Mouse (Mus musculus) frontal cortex, postnatal 25 days (tissue): ENCODE measurements at regions not wholly inside any gene's neighbourhood (a gene's known extent, or its start where the extent isn't known, plus 50 kb on each side); places are given as distances from the start of the nearest gene placed in this dataset.

ENCODE experiments used
- DNase-seq, 2 experiments: peaks; one replicate each; pipeline ENCODE4 v3.0.0; 2022; ENCODE audit warnings: low spot score in 2 of 2

GRCm38 (mm10) chr2:12697209-12697608 is 226.6 kb upstream of the Pter start:
- no peak for DNase-seq

- DNase-seq, result no peak
Observed at GRCm38 (mm10) chr2:12699331-12699730, 224.5 kb upstream of the Pter start.

DNA sequence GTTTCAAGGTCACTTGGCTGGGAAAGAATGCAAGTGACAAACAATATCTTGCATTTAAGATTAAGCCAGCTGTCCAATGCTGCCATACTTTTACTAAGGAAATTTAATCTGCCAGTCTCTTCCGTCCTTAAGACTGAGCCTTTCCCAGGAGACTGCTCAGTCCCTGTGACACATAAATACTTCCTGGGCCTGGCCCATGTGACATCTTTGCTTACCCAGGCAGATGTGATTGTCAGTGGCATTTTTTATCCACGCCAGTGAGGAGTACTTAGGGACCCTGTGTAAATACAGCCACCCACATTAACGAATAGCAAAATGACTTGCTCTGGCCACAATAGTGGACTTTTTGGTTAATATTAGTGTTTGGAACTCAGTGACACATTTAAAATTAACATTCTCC is 216.3 kb upstream of the Pter start:
- DNase-seq, result no peak

- peak; percentile 24 to 48 for DNase-seq
Observed at GRCm38 (mm10) chr2:12709156-12709923, 214.5 kb upstream of the Pter start.

GRCm38 (mm10) chr2:12709924-12710240 is 214.0 kb upstream of the Pter start:
- no peak for DNase-seq

DNA sequence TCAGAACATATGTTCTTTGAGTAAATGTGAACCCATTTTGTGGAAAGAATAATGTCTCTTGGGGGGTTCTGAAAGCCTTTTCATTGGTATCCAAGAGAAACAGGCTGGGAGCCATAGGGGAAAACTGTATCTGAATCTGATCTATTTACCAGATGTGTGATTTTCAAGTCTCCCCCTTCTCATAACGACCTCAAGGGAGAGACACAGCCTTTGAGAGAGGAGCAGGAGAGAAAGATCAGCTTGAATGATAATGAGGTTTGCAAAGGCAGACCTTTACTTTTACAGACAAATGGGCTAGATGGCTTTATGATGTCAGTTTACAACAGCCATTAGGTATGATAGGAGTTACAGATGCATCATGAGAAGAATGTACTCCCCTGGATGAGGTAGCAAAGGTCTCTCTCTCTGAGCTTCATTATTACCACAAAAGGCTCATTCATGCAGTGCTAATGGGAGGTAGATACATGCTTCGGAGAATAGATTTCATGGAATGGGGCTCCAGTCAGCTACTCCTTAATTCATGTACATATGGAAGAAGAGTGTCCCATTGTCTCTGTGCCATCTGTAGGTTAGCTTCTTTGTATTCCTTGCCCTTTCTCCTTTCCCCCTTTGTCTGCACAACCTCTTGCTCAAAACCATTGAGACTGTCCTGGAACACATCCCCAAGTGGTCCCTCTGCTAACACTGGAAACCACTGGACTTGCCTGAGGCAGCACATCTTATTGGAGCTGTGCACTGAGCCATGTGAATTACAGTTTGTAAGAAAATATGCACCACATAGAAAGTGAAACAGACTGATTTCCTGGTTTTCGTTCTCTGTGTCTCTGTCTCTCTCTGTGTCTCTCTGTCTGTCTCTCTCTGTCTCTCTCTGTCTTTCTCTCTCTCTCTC is 207.5 kb upstream of the Pter start:
- DNase-seq, result no peak

GRCm38 (mm10) chr2:12729251-12729650 is 194.6 kb upstream of the Pter start:
- DNase-seq, result no peak

DNA sequence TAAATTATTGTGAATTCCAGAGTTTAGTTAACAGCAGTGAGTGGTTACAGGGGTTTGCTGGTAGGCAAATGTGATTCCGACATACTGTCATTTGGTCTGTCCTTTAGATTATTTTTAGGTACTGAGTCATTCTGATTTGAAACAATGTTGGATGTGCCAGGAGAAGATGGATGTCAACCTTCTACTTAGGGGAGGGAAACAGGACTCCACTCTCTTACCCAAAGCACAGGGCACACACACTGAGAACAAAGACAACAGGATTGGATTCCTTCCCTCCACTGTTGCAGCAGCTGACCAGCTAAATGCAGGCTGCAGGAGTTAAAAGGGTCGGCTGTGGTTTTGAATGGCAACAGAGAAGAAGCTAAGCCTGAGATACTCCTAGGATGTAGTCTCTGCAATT is 186.7 kb upstream of the Pter start:
- DNase-seq, result no peak

GRCm38 (mm10) chr2:12746856-12747255 is 177.0 kb upstream of the Pter start:
- DNase-seq, result no peak

GRCm38 (mm10) chr2:12758816-12759215 is 165.0 kb upstream of the Pter start:
- no peak for DNase-seq

GRCm38 (mm10) chr2:12759931-12760330 is 163.9 kb upstream of the Pter start:
- DNase-seq, result no peak

- no peak for DNase-seq
Observed at GRCm38 (mm10) chr2:12761461-12761860, 162.4 kb upstream of the Pter start.

DNA sequence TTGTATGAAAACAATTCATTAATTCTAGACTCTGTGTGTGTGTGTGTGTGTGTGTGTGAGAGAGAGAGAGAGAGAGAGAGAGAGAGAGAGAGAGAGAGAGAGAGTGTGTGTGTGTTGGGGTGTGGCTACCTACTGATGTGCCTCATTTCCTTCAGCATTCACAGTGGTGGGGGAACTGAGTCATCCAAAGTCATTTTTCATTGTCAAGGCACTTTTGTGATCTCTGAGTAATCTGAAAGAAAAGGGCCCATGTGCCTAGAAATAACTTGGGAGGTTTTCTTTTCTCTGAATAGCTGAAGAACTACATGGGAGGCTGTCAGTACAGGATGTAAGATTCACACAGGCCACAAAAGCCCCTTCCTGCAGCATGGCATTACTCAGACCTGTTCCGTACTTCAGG is 159.3 kb upstream of the Pter start:
- DNase-seq, result no peak

DNA sequence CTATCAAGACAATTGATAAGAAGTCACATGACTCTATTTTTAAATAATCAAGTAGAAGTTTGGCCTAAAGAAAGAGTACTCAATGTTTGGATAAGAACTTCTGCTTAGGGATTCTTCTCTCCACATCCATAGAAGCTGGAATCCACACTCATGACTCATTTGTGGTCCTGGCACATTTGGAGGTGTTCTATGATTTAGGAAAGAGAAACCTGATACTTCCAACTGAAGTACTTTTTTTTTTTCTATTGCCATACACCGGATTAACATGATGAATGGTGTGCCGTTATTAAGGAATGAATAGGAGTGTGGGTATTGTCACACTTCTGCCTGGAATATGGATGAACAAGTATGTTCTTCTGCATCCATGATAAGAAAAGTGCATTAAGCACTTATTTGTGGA is 158.5 kb upstream of the Pter start:
- no peak for DNase-seq

- peak in 1 of 2 experiments; percentile 9 for DNase-seq
Observed at GRCm38 (mm10) chr2:12776866-12777265, 147.0 kb upstream of the Pter start.

DNA sequence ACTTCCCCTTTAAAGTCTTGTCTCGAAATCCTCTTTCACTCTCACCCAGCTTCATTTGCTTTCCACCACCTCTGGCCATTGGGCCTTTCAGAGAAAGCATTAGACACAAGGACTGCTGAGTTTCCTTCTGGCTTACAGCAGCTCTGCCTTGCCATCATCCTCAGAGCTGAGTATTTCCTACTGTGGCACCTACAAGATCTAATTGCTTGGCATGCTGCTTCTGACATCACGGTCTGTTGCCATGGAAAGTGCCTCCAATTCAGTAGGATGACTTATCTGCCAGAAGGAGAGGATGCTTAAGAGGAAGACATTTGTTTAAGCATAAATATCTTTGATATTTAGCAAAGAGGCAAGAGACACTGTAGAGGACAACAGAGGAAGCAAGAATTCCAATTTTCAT is 146.1 kb upstream of the Pter start:
- DNase-seq, result no peak

DNA sequence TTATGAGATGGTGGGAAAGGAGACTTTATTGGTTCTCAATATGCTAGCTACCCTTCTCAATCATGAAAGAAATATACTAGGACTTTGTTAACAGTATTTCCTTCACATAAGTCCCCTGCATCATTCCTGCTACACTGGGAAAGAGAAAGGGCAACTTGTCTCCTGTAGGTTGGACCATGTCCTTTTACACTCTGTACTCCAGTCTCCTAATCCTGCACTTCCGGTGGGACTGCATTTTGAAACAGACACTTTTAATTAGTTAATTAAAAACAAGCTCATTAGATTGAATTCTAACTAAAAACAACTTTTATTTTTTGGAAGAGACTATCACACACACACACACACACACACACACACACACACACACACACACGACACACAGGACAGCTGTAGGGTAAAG is 131.2 kb upstream of the Pter start:
- DNase-seq, result no peak

GRCm38 (mm10) chr2:12797615-12798169 is 126.1 kb upstream of the Pter start:
- no peak for DNase-seq

DNA sequence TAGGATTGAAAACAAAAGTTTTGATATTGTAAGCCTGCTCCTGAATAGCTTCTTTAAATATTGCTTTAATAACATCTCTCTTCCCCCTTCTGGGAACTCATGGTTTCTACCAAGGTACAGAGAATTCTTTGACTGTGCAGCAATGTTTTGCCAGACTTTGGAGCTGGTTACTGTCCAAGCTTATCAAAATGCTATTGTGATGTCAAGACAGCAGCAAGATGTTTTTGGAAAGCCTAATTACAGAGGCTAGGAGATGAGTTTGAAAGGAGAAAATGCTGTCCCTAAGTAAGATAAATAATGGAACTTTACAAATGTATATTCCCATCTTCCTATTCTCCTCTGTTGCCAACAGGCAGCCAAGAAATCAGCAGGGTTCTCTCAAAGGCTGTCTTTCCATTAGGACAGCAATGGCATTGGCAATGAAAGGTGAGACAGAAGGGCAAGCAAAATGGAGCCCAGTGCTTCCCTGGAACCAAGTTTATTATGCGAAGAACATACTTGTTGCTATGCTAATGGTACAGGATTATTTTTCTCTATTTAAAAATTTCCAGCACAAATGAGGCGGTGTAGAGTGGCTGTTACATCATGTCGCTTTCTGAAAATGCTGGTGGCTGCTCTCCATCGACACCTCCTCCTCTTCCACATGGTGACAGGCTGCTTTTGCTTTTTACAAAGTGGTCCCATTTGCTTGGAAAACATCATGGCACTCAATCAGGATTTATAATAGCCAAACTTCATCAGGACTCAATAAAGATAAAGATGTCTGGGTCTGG is 124.5 kb upstream of the Pter start:
- DNase-seq, result no peak

GRCm38 (mm10) chr2:12802667-12803066 is 121.2 kb upstream of the Pter start:
- no peak for DNase-seq

DNA sequence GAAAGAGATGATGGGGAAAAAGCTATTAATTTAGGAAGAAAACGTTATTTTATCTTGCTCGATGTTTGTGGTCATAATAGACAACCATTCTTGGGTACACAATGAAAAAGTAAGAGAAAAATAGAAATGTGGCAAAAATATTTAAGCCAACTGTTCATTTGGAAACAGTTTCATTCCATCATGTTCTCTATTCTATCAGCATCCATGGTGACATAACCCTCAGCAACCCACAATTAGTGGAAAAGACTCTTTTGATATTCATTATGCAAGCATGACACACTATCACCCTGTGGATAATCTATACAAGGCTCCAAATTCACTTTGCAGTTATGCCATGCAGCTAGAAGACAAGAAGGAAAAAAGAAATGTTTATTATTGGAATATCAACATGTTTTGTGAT is 118.7 kb upstream of the Pter start:
- DNase-seq, result no peak

- no peak for DNase-seq
Observed at GRCm38 (mm10) chr2:12808466-12808865, 115.4 kb upstream of the Pter start.
